Mouse (Mus musculus): ENCODE measurements at regions not wholly inside any gene's neighbourhood (a gene's known extent, or its start where the extent isn't known, plus 50 kb on each side); places are given as distances from the start of the nearest gene placed in this dataset.

DNA sequence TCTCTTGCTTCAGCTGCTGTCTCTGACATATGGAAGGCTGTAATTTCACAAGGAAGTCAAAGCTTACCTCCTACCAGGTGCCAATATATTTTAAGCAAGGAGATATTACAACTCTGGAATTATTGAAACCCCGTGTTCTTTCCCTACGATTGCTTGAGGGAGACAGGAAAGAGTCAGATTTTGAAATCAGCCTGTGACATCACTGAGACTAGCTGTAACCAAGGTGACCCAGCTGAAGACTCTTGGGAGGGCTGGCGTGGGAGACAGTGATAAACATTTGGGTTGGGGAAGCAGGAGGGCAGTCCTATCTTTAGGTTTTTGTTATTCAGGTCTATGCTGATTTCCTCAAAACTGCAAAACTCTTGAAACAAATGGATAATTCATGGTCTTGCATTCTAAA lies 518.4 kb upstream of the Id2 start:
- DNase-seq (ENCODE audit: low read depth, low spot score) = no peak

DNA sequence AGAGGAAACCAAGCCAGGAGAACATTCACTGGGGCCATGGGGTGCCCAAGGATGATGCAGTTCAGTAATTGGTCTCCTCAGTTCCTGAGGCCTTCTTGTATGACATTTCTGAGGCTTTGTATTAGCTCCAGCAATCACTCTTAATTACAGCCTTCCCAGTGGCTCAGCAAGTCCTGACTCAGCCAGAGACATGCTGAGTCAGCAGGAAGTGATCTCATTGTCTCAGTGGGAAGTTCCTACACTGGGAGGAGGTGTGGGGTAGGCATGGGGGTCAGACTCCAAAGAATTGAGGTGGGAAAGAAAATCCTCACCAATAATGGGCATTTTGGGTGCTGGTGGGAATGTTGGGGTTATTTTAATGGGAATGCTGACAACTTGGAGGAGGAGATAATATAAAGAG lies 516.5 kb upstream of the Id2 start:
- DNase-seq (ENCODE audit: low read depth, low spot score) = no peak

DNA sequence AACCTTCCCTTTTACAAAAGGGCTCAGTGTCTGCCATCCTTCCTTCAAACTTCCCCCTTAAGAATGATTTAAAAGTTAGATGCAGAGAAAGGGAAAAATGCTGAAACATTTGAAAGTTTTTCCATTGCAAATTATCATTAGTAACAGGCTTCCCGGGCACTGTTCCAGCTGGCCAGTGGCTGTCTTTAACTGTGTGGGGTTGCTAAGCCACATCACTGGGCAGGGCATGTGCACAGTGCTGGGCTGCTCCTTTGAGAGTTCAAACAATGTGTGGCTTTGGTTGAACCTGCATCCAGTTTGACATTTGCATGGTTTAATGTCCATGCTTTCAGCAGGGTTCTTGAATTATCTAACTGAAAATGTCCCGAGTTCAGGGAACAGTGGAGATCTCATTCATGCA lies 512.1 kb upstream of the Id2 start:
- DNase-seq (ENCODE audit: low read depth, low spot score) = no peak

DNA sequence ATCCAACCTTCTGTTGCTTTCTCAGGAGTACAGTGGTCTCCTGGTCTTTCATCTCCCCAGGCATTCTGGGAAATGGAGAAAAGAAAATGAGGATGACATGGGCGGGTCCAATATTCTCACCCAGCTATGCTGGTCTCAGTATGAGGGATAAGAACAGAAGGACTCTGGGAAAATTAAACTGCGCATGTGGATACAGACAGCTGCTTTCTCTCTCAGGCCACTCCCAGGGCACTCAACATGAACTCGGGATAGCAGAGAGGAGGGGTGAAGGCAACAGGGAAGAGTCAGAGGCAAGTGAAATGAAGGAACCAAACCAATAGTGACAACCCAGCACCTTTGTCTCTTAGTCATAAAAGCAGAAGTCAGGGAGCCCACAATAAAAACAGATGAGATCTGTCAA lies 508.5 kb upstream of the Id2 start:
- no peak for DNase-seq (ENCODE audit: low read depth, low spot score)

DNA sequence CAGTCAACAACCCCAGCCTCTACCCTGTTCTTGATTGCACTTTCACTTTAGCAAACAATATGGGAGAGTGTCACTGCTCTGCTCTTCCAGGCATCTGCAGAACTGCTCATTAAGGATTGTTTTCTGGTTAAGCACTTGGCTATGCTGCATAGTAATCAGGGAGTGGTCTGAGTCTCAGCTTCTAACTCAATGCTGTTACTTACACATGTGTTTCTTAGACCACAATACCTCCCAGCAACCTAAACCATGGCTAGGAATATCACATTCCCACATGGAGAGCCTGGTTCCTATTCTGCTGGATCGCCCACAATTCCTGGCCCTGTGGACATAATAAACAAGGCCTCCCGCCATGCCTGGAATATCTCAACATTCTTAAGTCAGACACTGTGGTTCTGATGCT lies 493.3 kb upstream of the Id2 start:
- DNase-seq (ENCODE audit: low read depth, low spot score) = no peak

DNA sequence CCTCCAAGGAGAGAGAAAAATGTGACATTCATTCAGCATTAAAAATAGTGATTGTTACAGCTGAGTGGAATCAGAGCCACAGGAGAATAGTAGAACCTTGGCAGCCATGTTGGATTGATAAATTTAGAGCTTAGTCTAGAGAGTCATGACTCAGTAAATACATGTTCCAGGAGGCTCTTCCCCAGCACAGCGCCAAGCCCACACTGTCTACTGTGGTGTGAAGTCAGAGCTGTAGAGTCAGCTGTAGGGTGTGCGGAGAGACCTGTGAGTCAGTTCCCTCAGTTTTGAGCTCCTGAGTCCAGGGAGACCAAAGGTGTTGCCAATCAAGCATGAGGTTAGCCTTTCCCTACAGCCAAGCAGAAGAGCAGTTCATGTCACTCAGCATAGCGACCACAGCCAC lies 488.8 kb upstream of the Id2 start:
- DNase-seq (ENCODE audit: low read depth, low spot score) = no peak

DNA sequence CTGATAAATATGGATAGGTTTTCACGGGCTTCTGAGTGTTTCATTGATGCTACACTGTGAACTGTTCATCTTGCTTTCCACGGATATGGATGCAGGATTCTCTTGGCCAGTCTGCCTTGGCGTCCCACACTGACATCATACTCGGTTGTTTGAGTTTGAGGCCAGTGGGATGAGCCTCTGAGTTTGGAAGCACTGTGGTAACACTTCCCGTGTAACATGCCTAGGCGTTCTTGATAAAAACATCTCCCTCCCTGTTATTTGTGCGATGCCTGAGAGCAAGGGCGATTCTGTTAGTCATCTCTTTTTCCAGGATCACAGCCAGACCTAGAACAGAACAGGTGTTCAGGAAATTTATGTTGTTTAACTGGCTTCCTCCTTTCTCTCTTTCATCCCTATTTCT lies 482.5 kb upstream of the Id2 start:
- no peak for DNase-seq (ENCODE audit: low read depth, low spot score)

DNA sequence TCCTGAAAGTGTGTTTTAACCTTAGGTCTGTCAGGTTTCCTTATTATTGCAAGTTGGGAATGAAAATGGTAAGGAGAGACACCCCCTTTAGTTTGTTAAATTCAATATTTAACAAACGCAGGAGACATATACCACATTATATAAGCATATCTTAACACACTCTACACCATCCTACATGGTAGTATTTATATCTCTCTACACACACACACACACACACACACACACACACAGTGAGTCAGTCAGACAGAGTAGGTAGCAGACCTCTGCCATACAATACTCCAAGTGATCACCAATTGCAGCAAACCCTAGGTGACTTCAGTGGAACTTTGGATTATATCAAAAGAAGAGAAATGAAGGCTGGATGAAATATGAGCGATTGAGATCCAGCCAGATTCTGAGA lies 468.2 kb upstream of the Id2 start:
- DNase-seq (ENCODE audit: low read depth, low spot score) = no peak

DNA sequence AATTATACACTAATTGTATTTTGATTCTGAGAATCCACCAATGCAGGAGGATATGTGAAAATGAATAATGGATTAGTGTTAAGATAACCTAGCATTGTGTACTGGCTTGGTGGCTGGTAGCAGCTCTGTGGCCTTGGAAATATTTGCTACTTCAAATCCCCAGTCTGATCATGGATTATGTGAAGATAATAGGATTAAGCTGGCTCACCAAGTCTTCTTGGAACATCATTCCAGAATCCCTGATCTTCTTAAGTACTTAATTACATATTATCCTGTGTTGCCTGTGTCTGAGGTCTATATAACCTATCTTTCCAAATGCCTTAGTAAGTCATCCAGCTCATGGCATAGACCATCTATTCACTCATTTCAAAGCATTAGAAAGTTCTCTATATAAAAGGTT lies 462.7 kb upstream of the Id2 start:
- DNase-seq (ENCODE audit: low read depth, low spot score) = no peak

DNA sequence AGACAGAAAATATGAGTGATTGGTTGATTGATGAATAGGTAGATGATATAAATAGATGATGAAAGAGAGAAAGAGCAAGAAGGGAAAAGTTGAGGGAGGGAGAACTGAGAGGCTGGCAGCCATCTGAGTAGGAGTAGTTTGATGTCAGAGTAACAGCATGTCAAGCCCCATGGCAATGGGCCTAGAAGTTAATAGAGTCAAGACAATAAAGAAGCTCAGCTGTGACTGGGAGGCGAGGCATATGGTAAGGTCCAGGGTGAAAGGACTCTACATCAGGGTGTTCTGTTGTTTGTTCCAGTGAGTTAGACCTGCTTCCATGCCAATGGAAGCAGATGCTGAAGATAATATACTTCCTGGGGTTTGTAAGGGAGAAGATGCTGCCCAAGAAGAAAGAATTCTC lies 456.7 kb upstream of the Id2 start:
- DNase-seq (ENCODE audit: low read depth, low spot score) = no peak

DNA sequence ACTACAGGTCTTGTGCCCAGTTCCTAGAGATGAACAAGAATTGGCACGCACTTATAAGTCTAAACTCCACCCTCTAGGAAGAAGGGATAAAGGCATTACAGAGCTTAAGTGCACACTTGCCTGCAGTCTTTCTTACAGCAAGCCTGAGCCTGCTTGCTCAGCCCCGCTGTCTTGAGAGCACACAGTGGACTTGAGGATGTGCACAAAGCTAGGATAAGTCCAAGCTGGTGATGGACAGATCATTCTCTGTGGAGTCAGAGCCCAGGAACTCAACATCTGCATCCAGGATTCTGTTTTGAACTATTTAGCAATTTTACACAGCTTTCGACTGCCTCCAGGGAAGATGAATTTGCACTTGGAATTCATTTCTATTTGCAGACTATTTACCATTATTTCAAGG lies 452.8 kb upstream of the Id2 start:
- DNase-seq (ENCODE audit: low read depth, low spot score) = no peak

DNA sequence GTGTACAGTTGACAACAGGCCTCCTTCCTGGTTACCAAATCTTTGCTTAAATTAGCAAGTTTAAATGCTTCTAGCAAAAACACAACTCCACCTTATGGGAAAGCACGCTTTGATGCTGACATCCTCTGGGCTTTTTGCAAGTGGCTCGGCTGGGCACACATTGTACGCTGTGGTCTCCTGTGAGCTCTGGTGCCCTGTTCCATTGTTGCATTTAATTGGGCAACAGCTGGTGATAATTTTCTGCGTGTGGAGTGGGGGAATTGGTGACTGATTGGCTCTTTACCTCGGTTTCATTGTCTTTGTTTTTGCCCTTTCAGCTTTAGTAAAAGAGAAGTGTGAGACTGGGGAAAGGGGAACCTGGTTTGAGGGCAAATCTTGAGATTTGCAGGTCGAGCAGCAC lies 447.3 kb upstream of the Id2 start:
- no peak for DNase-seq (ENCODE audit: low read depth, low spot score)

DNA sequence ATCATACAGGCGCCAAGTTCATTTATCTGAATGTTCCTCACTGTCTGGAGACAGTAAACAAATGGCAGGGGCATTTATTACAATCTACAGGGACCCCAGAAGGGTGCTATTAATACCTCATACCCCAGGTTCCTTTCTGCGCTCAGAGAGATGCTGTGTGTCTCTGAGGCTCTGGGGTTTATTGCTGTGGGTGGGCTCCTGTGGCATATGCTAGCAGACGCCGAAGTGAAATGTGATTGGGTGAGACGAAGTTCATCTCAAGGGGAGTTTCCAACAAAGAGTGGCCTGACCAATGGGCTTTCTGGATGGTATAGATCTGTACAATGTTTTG lies 437.6 kb upstream of the Id2 start:
- no peak for DNase-seq (ENCODE audit: low read depth, low spot score)

DNA sequence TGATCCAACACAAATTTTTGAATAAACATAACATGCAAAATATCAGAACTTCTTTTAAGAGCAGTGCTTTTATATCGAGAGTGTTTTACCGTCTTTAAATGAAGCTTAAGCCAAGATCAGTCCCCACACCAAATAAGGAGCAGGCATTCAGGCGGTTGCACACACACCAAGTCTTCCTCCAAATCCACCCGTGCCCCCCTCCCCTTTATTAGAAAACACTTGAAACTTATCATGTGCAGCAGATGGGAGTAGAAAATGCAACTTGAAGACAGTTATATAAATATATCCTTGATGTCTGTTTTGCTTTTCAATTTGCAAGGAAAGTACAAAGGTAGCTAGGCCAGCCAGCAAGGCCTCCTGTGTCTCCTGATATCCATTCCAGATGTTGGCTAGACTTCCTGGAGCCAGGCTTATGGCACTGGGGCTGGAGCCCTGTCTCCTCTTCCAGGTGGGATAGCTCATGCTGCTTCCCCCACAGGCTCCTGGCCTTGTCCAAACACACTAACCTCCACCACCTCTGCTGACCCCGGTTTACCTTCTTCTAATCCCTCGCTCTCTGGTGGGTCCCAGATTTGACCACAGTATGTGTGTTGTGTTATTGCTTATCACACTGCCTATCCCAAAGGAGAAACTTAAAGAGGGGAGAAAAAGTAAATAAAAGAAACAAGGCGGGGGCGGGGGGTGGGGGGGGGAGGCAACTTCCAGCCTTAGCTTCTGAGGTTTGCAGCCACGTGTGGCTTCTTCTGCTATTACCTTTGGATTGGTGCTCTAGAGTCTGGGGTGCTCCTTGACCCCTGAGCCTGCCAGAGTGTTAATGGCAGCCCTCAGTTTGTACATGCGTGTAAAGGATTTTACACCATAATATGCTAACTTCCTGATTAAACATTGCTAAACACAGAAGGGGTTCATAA lies 437.0 kb upstream of the Id2 start:
- no peak for DNase-seq (ENCODE audit: low read depth, low spot score)

DNA sequence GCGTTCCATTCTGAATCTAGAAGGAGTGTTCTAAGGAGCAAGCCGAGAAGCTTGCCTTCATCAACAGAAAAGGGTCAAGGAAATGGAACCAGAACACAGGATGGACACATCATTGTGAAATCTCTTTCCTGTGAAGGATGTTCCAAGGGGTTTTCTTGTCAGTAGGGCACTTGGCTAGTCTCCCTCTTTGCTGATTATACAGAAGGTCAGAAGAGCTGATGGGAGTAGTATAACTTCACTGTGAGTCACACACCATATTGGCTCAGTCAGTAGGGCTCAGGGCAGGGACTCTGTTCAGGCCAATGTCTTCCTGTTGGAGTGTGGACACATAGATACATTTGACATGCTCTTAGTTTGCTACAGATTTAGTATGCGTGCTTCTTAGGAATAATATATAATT lies 433.5 kb upstream of the Id2 start:
- DNase-seq (ENCODE audit: low read depth, low spot score) = no peak

DNA sequence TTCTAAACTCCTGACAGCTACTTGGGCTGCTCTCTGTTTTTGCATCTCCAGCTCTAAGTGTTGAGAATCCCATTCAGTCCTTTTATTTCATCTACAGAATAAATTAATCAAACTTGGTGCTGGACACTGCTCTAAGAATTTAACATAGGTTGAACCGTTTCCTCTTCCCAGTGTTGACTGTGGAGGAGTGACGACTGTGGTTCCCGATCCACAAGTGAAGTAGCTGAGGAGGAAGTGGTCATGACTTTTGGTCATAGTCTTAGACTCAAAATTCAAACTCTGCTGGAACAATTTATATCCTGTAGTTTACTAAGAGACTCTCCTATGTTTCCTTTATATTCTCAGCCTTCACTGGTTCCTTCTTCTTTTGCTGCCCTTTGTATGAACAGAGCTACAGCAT lies 432.6 kb upstream of the Id2 start:
- DNase-seq (ENCODE audit: low read depth, low spot score) = no peak

DNA sequence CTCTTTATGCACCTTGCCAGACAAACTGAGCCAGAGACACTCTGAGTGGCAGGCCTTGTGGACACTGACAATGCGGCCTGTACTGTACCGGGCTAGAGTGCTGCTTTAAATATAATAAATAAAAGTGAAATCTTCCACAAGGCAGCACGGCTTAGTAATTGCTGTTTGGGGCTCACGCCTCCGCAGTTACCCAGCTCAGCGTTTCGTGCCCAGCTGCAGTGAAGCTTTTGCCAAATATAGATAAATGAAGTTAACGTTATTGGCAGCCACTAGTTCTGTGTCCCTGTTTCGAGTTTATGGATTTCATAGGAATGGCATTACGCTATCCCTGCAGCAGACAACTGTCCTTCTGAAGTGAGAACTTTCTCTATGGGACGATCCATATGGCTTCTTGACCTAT lies 429.7 kb upstream of the Id2 start:
- no peak for DNase-seq (ENCODE audit: low read depth, low spot score)

DNA sequence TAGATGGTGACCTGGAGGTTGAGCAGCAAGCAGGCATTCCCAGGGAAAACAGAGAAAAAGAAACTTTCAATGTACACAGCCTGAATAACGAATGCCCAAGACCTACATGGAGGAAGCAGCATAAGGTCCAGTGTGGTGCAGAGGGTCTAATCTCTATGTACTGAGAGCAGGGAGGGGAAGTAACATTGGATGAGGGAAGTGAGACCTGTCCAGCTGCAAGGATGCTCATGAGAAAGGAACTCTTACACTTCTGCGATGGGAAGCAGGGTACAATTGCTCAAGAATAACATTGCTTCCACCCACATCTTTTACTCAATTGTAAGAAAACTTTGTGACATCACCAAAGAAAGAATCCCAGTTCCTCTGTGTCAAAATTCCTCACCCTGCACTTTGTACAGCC lies 419.8 kb upstream of the Id2 start:
- no peak for DNase-seq (ENCODE audit: low read depth, low spot score)

DNA sequence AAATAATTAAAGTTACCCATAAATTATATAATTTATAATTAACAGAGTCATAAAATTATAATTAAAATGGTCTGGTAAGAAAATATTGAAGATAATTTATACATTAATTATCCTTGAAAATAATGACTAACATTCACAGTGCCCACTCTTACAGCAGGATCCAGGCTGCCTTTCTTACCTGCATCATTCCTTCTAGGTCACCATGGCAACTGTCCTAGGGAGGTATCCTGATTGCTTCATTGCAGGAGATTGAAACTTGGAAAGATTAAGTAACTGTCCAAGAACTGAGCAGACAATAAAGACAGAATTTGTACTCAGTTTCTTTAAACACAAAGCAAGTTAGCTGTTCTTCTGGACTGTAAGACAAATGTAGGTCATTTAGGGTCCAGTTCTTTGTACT lies 416.7 kb upstream of the Id2 start:
- DNase-seq (ENCODE audit: low read depth, low spot score) = no peak

DNA sequence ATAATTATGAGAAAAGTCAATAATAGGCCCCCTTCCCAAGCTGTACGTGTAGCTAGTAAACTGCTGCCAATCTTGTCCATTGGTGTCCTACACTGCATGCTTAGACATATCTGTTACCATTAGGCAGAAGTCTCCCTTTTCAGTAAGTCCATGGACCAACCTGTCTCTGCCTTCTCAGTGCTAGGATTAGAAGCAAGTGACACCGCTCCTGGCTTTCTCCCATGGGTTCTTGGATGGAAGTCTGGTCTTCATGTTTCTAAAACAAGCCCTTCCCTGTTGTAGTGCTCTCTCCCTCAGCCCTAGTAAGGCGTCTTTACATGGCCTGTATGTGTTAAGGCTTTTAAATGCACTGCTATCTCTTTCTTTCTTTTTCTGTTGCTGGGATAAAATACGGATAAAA lies 412.7 kb upstream of the Id2 start:
- no peak for DNase-seq (ENCODE audit: low read depth, low spot score)

DNA sequence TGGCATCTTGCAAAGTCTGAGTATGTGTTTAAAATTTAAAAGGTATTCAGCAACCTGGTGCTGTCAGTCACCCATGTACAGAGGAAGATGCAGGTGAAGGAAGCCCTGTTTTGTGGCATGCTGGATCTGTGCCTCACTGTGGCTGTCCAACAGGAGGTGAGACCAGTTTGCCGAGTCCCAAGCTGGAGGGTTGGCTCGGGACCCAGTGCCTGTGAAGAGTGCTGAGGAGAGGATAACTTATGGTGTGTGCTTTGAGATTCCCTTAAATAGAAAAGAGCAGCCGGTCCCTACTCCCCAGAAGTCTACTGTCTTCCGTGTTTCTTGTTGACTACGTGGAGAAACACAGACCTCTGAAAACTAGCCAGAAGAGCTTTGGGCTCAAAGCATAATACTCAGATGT lies 396.3 kb upstream of the Id2 start:
- DNase-seq (ENCODE audit: low read depth, low spot score) = no peak

DNA sequence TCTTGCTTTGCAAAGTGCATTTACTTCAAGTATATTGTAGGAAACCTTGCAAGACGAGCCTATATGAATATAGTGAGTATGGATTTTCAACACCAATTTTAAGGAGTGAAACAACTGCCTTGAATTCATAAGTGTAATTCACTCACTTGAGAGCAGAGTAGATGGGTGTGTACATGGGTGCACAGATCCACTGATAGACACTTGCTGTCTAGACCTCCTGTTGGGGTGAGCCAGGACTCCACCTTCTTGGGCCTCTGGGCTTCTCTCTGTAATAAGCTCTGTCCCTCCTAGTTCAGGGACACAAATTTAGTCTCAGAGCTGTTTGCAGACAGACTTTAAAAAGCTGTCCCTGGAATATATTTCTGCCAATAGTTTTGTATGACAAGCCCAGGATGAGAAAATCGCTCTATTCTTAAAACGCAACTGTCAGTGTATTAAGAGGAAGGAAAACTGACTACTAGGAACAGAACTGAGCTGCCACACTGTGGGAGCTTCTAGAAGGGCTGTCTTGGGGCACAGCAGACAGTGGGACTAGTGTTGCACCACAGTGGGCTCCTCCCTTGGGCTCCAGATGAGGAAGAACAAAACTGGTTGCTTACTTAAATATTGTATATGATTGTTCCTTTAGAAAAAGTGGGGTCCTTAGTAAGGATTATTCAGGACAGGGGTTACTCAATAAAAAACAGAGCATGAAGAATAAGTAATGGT lies 395.7 kb upstream of the Id2 start:
- DNase-seq (ENCODE audit: low read depth, low spot score) = no peak

DNA sequence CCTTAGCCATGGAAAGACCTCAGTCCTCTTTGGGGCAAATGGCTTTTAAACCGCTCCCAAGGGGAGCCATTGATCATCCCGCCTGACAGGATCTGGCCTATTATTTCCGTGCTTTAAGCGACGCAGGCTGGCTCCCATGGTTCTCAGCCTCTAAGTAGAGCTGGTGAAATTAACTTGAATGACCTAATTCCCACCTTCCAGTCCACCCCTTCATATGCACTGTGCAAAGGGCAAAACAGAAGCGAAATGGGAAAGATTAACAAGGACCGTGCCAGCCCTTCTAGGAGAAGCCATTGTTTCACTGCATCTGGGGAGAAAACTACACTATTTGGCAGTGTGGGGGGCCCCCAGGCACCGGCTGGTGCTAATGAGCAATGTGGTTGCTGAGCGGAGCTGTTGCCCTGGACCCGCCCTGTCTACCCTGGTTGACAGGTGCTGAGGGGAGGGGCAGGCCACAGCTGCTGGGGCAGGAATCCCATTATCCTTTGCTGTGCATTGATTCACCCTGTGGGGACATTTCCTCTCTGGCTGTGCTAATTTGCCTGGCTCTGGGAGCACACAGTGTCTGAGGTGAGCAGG lies 378.3 kb upstream of the Id2 start:
- peak; percentile 14 for DNase-seq (ENCODE audit: low read depth, low spot score)

Measured in ES-CJ7 (cell line).